Mouse (Mus musculus) cerebellum, adult 2 months (tissue): ENCODE measurements at regions not wholly inside any gene's neighbourhood (a gene's known extent, or its start where the extent isn't known, plus 50 kb on each side); places are given as distances from the start of the nearest gene placed in this dataset.

Experiments
- CTCF ChIP-seq: fragments of 200-500 bp; IDR thresholded peaks from 2 replicates; pipeline ENCODE4 v1.5.1; 2011; ENCODE audit warnings: low read depth, mild to moderate bottlenecking, control low read depth, low read length, moderate library complexity, borderline replicate concordance; ENCODE audit not compliant: insufficient read depth
- POLR2A ChIP-seq: fragments of 200-500 bp; IDR thresholded peaks from 2 replicates; pipeline ENCODE4 v1.6.1; 2011; ENCODE audit warnings: low read length, control low read depth, borderline replicate concordance; ENCODE audit not compliant: insufficient read depth

DNA sequence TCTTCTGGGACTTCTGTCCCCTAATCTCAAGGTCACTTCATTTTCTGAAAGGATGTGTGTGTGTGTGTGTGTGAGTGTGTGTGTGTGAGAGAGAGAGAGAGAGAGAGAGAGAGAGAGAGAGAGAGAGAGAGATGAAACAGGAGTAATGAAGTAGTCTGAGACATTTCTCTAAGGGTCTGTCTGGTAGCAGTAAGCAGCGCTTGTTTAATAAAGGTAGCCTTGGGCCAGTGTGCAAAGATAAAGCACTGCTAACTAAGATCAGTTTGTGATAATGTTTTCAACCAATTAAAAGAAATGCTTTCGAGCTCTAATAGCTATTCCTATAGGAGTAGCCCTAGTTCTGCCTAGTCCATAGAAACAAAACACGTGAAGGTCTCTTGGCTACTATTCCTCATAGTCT lies 119.7 kb downstream of the Gm9733 start:
- TF ChIP-seq CTCF (no peak), POLR2A (no peak)
